Mouse (Mus musculus): Measurements from ENCODE around the gene Mrtfa.

Gene Mrtfa

GRCm38 (mm10) chr15:80989712-80990111 is 200.8 kb downstream of the Mrtfa start:
- WGBS = 58% methylated on average over 3 of the region's 3 CpGs

DNA sequence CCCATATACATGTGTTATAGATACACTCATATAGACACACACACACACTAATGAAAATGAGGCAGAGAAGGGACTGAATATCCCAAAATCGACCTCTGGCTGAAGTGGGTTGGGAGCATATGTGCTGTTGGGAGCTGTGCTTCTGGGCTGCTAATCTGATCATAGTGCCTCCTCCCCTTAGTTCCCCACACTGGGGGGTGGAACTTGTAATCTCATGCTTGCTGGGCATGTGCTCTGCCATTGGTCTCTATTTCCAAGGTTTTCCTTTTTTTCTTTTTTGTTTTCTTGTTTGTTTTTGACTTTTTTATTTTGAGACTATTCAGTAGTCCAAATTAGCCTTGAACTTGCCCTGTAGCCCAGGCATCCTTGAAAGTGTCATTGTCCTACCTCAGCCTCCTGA is 202.2 kb downstream of the Mrtfa start:
- 41% methylated on average over 1 of the region's 1 CpGs for WGBS

GRCm38 (mm10) chr15:80983264-80983663 is 207.3 kb downstream of the Mrtfa start:
- 93% methylated on average over 2 of the region's 2 CpGs for WGBS

DNA sequence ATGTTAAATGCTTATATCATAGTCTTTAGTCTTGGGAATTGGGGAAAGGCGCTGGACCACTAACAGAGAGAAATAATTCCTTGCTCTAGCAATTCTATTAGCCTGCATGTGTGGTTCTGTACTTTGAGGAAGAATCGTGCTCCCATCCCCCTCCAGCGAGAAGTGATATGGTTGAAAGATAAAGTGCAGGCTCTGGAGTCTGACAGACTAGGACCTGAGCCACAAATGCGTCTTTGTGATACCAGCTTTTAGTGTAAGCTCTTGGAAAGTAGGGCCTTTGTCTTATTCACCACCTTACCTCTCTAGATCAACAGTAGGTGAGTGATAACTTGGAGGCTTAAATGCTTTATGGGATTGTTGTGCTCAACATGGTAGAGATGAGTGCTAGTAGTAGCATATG is 209.4 kb downstream of the Mrtfa start:
- 94% methylated on average over 4 of the region's 4 CpGs for WGBS

- 41% methylated on average over 4 of the region's 4 CpGs for WGBS
These were observed 210.9 kb downstream of the Mrtfa start for GRCm38 (mm10) chr15:80979611-80980010.

GRCm38 (mm10) chr15:80977620-80978334 is 212.8 kb downstream of the Mrtfa start, which contains the start of gene Sgsm3:
Gene Sgsm3 (plus strand): TSS chr15:80977765.
- under 1% methylated on average over 67 of the region's 67 CpGs for whole genome bisulfite sequencing

DNA sequence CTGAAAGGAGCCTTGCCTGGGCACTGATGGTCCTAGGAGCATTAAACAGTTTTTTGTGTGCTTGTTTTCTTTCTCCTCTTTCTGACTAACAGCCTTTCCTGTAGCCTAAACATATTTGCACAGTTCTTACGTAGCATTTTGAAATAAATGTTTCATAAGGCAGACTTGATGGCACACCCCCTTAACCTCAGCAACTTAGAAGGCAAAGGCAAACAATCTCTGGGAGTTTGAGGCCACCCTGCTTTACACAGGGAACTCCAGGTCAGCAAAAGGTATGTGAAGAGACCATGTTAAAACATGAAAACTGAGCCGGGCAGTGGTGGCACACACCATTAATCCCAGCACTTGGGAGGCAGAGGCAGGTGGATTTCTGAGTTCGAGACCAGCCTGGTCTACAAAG is 214.9 kb downstream of the Mrtfa start:
- WGBS = 83% methylated on average over 3 of the region's 3 CpGs

DNA sequence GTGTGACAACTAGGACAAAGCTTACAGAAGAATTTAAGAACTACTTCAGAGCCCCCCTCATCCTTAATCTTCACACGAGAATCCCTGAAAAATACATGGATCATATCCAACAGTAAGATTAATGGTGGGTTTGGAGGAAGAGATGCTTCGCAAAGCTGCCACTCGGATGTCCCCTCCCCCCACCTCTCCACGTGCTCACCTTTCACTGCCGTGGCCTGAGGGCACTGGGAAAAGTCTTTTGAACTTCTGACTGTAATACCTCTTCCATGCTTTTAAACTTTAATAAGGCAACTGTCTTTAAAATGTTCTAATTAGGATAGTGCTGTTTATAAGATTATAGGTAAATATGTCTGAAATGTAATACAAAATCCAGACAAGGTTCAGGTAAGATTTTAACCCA is 216.2 kb downstream of the Mrtfa start:
- WGBS = 52% methylated on average over 5 of the region's 5 CpGs

DNA sequence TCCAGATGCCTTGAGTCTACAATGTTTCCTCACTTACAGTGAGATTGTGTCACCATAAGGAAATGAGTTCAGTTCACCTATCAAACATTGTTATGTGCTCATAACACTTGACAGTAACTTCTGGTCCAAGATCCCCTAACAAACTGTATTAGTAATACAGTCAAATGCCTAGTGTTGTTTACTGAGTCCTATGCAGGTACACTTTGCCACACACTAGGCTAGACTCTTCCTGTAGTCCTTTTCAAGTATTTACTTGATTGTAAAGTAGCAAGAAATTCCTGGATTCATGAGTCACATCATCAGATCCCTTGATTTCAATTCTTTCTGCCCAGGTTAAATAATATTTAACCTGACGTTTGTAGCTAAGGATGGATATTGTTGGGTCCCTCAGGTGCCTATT is 221.2 kb downstream of the Mrtfa start:
- 97% methylated on average over 1 of the region's 1 CpGs for WGBS
